Mouse (Mus musculus): ENCODE data around the gene Ly75.

DNA sequence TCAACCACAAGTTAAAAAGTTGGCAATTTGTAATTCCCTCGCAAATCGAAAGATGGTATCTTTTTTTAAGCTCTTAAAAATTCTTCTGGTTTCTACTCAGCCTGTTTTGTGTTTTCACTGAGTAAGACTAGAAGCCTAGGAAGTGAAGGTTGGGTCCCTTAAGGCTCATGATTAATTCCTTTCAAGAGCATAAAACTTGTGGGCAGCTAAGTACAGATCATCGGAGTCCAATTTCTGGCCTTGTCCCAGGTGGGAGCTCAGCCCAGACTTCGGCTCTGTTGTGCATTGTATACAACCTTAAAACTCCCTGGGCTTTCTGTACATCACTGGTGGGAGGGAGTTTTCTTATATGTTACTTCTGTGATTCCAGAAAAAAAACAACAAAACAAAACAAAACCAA, 79.3 kb downstream of the Ly75 start:
- TF ChIP-seq CTCF (conservative IDR thresholded peaks at IDR 0.05; ENCODE audit: insufficient read depth, insufficient read length, low read depth, low read length) (no peak), POLR2A (IDR thresholded peaks at IDR 0.05; ENCODE audit: low read depth, low read length) (no peak)

Measured in kidney, adult 2 months (tissue).